Mouse (Mus musculus) hindbrain, embryonic 15.5 days (tissue): Measurements from ENCODE around the gene Clrn3. TPM values are rescaled to one million over a fixed set of nuclear protein-coding genes. Genes with fewer than 3 reads are reported as not detected.

Experiments used
- ATAC-seq: fragments of 200-750 bp; cut with Nextera tagmentation; 2 replicates; pipeline ENCODE4 v1.8.0; 2017; ENCODE audit warnings: low read depth, moderate number of reproducible peaks, moderate TSS enrichment; ENCODE audit not compliant: low FRiP score
- H3K27ac ChIP-seq: fragments of 300-500 bp; sonication (generic); replicated peaks from 2 replicates; pipeline ENCODE4 v1.5.1; 2015; ENCODE audit warnings: mild to moderate bottlenecking, inconsistent platforms
- H3K27me3 ChIP-seq: fragments of 300-500 bp; sonication (generic); 2 replicates; pipeline ENCODE4 v1.6.1; 2015; ENCODE audit warnings: control low read depth, inconsistent platforms
- H3K36me3 ChIP-seq: fragments of 300-500 bp; sonication (generic); 2 replicates; pipeline ENCODE4 v1.6.1; 2015; ENCODE audit warnings: control low read depth, inconsistent platforms
- H3K4me1 ChIP-seq: fragments of 300-500 bp; sonication (generic); replicated peaks from 2 replicates; pipeline ENCODE4 v1.6.1; 2015; ENCODE audit warnings: control low read depth, inconsistent platforms
- H3K4me2 ChIP-seq: fragments of 300-500 bp; sonication (generic); 2 replicates; pipeline ENCODE4 v1.6.1; 2015; ENCODE audit warnings: moderate library complexity, mild to moderate bottlenecking, inconsistent platforms
- H3K4me3 ChIP-seq: fragments of 300-500 bp; sonication (generic); 2 replicates; pipeline ENCODE4 v1.5.1; 2015; ENCODE audit warnings: mild to moderate bottlenecking, inconsistent platforms
- H3K9ac ChIP-seq: fragments of 300-500 bp; sonication (generic); 2 replicates; pipeline ENCODE4 v1.6.1; 2015; ENCODE audit warnings: inconsistent platforms
- H3K9me3 ChIP-seq: fragments of 300-500 bp; sonication (generic); 2 replicates; pipeline ENCODE4 v1.6.1; 2016; ENCODE audit warnings: control low read depth, inconsistent platforms
- WGBS: fragments of 180-500 bp; shearing (Covaris S2); methylation state at CpG from one replicate; pipeline ENCODE4 v1.1.7; 2015; 5-methylcytosine and 5-hydroxymethylcytosine counted together
- polyA plus RNA-seq: library from polyadenylated mRNA; unstranded; fragments of >200 nt; fragmentation: Nextera tagmentation; extraction: Ambion mirVana; gene quantifications from 2 replicates; pipeline ENCODE4 v1.2.1, GENCODE M21; 2015

The Clrn3 gene
- polyA plus RNA-seq, 1 experiment from 2014 or later = not detected

- 93% methylated on average over 2 of the region's 2 CpGs for WGBS
- Histone ChIP-seq H3K4me3 (no peak overlapping the region), H3K4me2 (no peak overlapping the region), H3K4me1 (no peaks in the 10 kb centered on the region), H3K27ac (no peak overlapping the region), H3K9ac (no peak overlapping the region), H3K36me3 (no peaks in the 10 kb centered on the region), H3K9me3 (no peaks in the 10 kb centered on the region), H3K27me3 (no peaks in the 10 kb centered on the region)
- ATAC-seq = no peak
These were observed 614 bp upstream of the Clrn3 start for GRCm38 (mm10) chr7:135529068-135529467.

GRCm38 (mm10) chr7:135527169-135527568 lies 1.3 kb downstream of the Clrn3 start:
- H3K27ac ChIP-seq = no peak overlapping the region
- 74% methylated on average over 3 of the region's 3 CpGs for WGBS

GRCm38 (mm10) chr7:135526574-135527152 lies 1.8 kb downstream of the Clrn3 start:
- Histone ChIP-seq H3K36me3 (no peaks in the 10 kb centered on the region), H3K27me3 (no peaks in the 10 kb centered on the region), H3K9me3 (no peaks in the 10 kb centered on the region), H3K27ac (no peak overlapping the region), H3K4me3 (no peak overlapping the region), H3K4me2 (no peak overlapping the region), H3K9ac (no peak overlapping the region), H3K4me1 (no peaks in the 10 kb centered on the region)
- ATAC-seq = no peak
- 92% methylated on average over 3 of the region's 3 CpGs for WGBS

More at GRCm38 (mm10) chr7:135527169-135527568, 1.3 kb downstream of the Clrn3 start:
- H3K4me1 ChIP-seq = no peaks in the 10 kb centered on the region
- H3K4me3 ChIP-seq = no peak overlapping the region
- H3K9me3 ChIP-seq = no peaks in the 10 kb centered on the region
- H3K36me3 ChIP-seq = no peaks in the 10 kb centered on the region
- no peaks in the 10 kb centered on the region for H3K27me3 ChIP-seq
- H3K4me2 ChIP-seq = no peak overlapping the region
- H3K9ac ChIP-seq = no peak overlapping the region
- ATAC-seq = no peak

GRCm38 (mm10) chr7:135524424-135524967 lies 4.0 kb downstream of the Clrn3 start:
- Histone ChIP-seq H3K4me3 (no peak overlapping the region), H3K4me2 (no peak overlapping the region), H3K27me3 (no peaks in the 10 kb centered on the region), H3K9ac (no peak overlapping the region), H3K4me1 (no peaks in the 10 kb centered on the region), H3K27ac (no peak overlapping the region), H3K9me3 (no peaks in the 10 kb centered on the region), H3K36me3 (no peaks in the 10 kb centered on the region)
- ATAC-seq = no peak
- WGBS = 82% methylated on average over 6 of the region's 6 CpGs

GRCm38 (mm10) chr7:135523981-135524380 lies 4.5 kb downstream of the Clrn3 start:
- Histone ChIP-seq H3K9ac (no peak overlapping the region), H3K4me3 (no peak overlapping the region), H3K36me3 (no peaks in the 10 kb centered on the region), H3K27ac (no peak overlapping the region), H3K27me3 (no peaks in the 10 kb centered on the region), H3K4me1 (no peaks in the 10 kb centered on the region), H3K9me3 (no peaks in the 10 kb centered on the region), H3K4me2 (no peak overlapping the region)
- no peak for ATAC-seq
- 64% methylated on average over 4 of the region's 4 CpGs for WGBS

GRCm38 (mm10) chr7:135521755-135522512 lies 6.5 kb downstream of the Clrn3 start:
- H3K4me3 ChIP-seq = no peak overlapping the region
- no peaks in the 10 kb centered on the region for H3K27me3 ChIP-seq
- H3K4me1 ChIP-seq = no peaks in the 10 kb centered on the region
- no peak overlapping the region for H3K4me2 ChIP-seq
- no peak for ATAC-seq
- H3K9me3 ChIP-seq = no peaks in the 10 kb centered on the region
- 50% methylated on average over 15 of the region's 15 CpGs for WGBS
- no peaks in the 10 kb centered on the region for H3K36me3 ChIP-seq
- H3K9ac ChIP-seq = no peak overlapping the region
- no peak overlapping the region for H3K27ac ChIP-seq

- ATAC-seq = no peak
- Histone ChIP-seq H3K4me1 (no peaks in the 10 kb centered on the region), H3K27me3 (no peaks in the 10 kb centered on the region), H3K9ac (no peak overlapping the region), H3K9me3 (no peaks in the 10 kb centered on the region), H3K36me3 (no peaks in the 10 kb centered on the region), H3K4me2 (no peak overlapping the region), H3K27ac (no peak overlapping the region), H3K4me3 (no peak overlapping the region)
- WGBS = 90% methylated on average over 5 of the region's 5 CpGs
These were observed 8.2 kb downstream of the Clrn3 start for GRCm38 (mm10) chr7:135520241-135520640.

- H3K36me3 ChIP-seq = no peaks in the 10 kb centered on the region
- 80% methylated on average over 4 of the region's 4 CpGs for WGBS
- H3K4me3 ChIP-seq = no peak overlapping the region
- H3K27me3 ChIP-seq = no peaks in the 10 kb centered on the region
- no peaks in the 10 kb centered on the region for H3K9me3 ChIP-seq
- no peak for ATAC-seq
- H3K9ac ChIP-seq = no peak overlapping the region
- no peak overlapping the region for H3K4me2 ChIP-seq
- H3K4me1 ChIP-seq = no peaks in the 10 kb centered on the region
- H3K27ac ChIP-seq = no peak overlapping the region
These were observed 11.3 kb downstream of the Clrn3 start for GRCm38 (mm10) chr7:135517191-135517590.

GRCm38 (mm10) chr7:135511723-135512122 lies 16.7 kb downstream of the Clrn3 start:
- Histone ChIP-seq H3K27ac (no peak overlapping the region), H3K27me3 (no peaks in the 10 kb centered on the region), H3K9ac (no peak overlapping the region), H3K4me2 (no peak overlapping the region), H3K4me1 (no peaks in the 10 kb centered on the region), H3K36me3 (no peaks in the 10 kb centered on the region), H3K4me3 (no peak overlapping the region), H3K9me3 (no peaks in the 10 kb centered on the region)
- no peak for ATAC-seq
- 83% methylated on average over 3 of the region's 3 CpGs for WGBS

- H3K4me3 ChIP-seq = no peak overlapping the region
- H3K9me3 ChIP-seq = no peaks in the 10 kb centered on the region
- no peak overlapping the region for H3K4me2 ChIP-seq
- no peaks in the 10 kb centered on the region for H3K36me3 ChIP-seq
- WGBS = 88% methylated on average over 5 of the region's 5 CpGs
- no peaks in the 10 kb centered on the region for H3K4me1 ChIP-seq
- no peak for ATAC-seq
- H3K9ac ChIP-seq = no peak overlapping the region
- H3K27ac ChIP-seq = no peak overlapping the region
- no peaks in the 10 kb centered on the region for H3K27me3 ChIP-seq
These were observed 18.0 kb downstream of the Clrn3 start for GRCm38 (mm10) chr7:135510431-135510830.

GRCm38 (mm10) chr7:135509272-135509671 lies 19.2 kb downstream of the Clrn3 start:
- H3K27ac ChIP-seq = no peak overlapping the region
- no peak overlapping the region for H3K4me3 ChIP-seq
- no peaks in the 10 kb centered on the region for H3K27me3 ChIP-seq
- H3K36me3 ChIP-seq = no peaks in the 10 kb centered on the region
- 90% methylated on average over 3 of the region's 3 CpGs for WGBS
- no peak for ATAC-seq
- H3K4me2 ChIP-seq = no peak overlapping the region
- no peak overlapping the region for H3K9ac ChIP-seq
- no peaks in the 10 kb centered on the region for H3K9me3 ChIP-seq
- no peaks in the 10 kb centered on the region for H3K4me1 ChIP-seq

GRCm38 (mm10) chr7:135508602-135509001 lies 19.9 kb downstream of the Clrn3 start:
- Histone ChIP-seq H3K4me2 (no peak overlapping the region), H3K27me3 (no peaks in the 10 kb centered on the region), H3K4me3 (no peak overlapping the region), H3K4me1 (no peaks in the 10 kb centered on the region), H3K36me3 (no peaks in the 10 kb centered on the region), H3K9ac (no peak overlapping the region), H3K27ac (no peak overlapping the region), H3K9me3 (no peaks in the 10 kb centered on the region)
- 53% methylated on average over 4 of the region's 4 CpGs for WGBS
- ATAC-seq = no peak
